Mouse (Mus musculus) embryonic facial prominence, embryonic 14.5 days (tissue): ENCODE measurements around the gene Arpin. TPM values are rescaled to one million over a fixed set of nuclear protein-coding genes. Genes with fewer than 3 reads are reported as not detected.

ENCODE experiments used
- ATAC-seq: fragments of 200-750 bp; cut with Nextera tagmentation; 2 replicates; pipeline ENCODE4 v1.8.0; 2017; ENCODE audit warnings: low read depth, moderate number of reproducible peaks, moderate TSS enrichment
- DNase-seq: peaks from one replicate; pipeline ENCODE4 v3.0.0-alpha.2; 2015; ENCODE audit warnings: low spot score
- H3K27ac ChIP-seq: fragments of 300-500 bp; sonication (generic); replicated peaks from 2 replicates; pipeline ENCODE4 v1.5.1; 2014; ENCODE audit warnings: low read depth, mild to moderate bottlenecking, low read length, moderate library complexity
- H3K27me3 ChIP-seq: fragments of 300-500 bp; sonication (generic); replicated peaks from 2 replicates; pipeline ENCODE4 v1.6.1; 2014; ENCODE audit warnings: low read length; ENCODE audit not compliant: control insufficient read depth, insufficient read depth
- H3K36me3 ChIP-seq: fragments of 300-500 bp; sonication (generic); 2 replicates; pipeline ENCODE4 v1.6.1; 2014; ENCODE audit warnings: low read length, mixed read lengths; ENCODE audit not compliant: control insufficient read depth, insufficient read depth
- H3K4me1 ChIP-seq: fragments of 300-500 bp; sonication (generic); 2 replicates; pipeline ENCODE4 v1.6.1; 2014; ENCODE audit warnings: antibody characterized with exemption, low read length; ENCODE audit not compliant: control insufficient read depth, insufficient read depth
- H3K4me2 ChIP-seq: fragments of 300-500 bp; sonication (generic); 2 replicates; pipeline ENCODE4 v1.6.1; 2014; ENCODE audit warnings: low read depth, mild to moderate bottlenecking, low read length, moderate library complexity, mixed read lengths
- H3K4me3 ChIP-seq: fragments of 300-500 bp; sonication (generic); 2 replicates; pipeline ENCODE4 v1.5.1; 2014; ENCODE audit warnings: low read depth, mild to moderate bottlenecking, low read length
- H3K9ac ChIP-seq: fragments of 300-500 bp; sonication (generic); 2 replicates; pipeline ENCODE4 v1.6.1; 2014; ENCODE audit warnings: low read depth, mild to moderate bottlenecking, low read length, moderate library complexity, mixed read lengths
- H3K9me3 ChIP-seq: fragments of 300-500 bp; sonication (generic); 2 replicates; pipeline ENCODE4 v1.6.1; 2016; ENCODE audit warnings: low read length; ENCODE audit not compliant: control insufficient read depth
- WGBS: fragments of 180-500 bp; shearing (Covaris S2); extraction: QIAGEN DNeasy Blood & Tissue Kit; methylation state at CpG from one replicate; pipeline ENCODE4 v1.1.7; 2014; 5-methylcytosine and 5-hydroxymethylcytosine counted together
- polyA plus RNA-seq: library from polyadenylated mRNA; unstranded; fragments of >200 nt; fragmentation: Nextera tagmentation; extraction: Ambion mirVana; gene quantifications from 2 replicates; pipeline ENCODE4 v1.2.1, GENCODE M21; 2014

Arpin gene
- polyA plus RNA-seq, 1 experiment from 2014 or later, result 22.1 TPM

GRCm38 (mm10) chr7:79950236-79950635 is 15.1 kb upstream of the Arpin start:
- H3K4me3 ChIP-seq, result no peak overlapping the region
- WGBS, result 66% methylated on average over 6 of the region's 6 CpGs

GRCm38 (mm10) chr7:79935511-79936205 is 499 bp upstream of the Arpin start:
- DNase-seq, result peak; percentile 23
- peaks cover 5% of the 10 kb centered on the region for H3K4me1 ChIP-seq
- H3K27ac ChIP-seq, result no peak overlapping the region
- WGBS, result 15% methylated on average over 19 of the region's 19 CpGs
- H3K4me2 ChIP-seq, result peak overlapping the region; percentile 78
- H3K4me3 ChIP-seq, result peak overlapping the region; percentile 52
- no peaks in the 10 kb centered on the region for H3K27me3 ChIP-seq
- H3K9me3 ChIP-seq, result no peaks in the 10 kb centered on the region
- ATAC-seq, result peak; percentile 48
- H3K36me3 ChIP-seq, result no peaks in the 10 kb centered on the region
- H3K9ac ChIP-seq, result peak overlapping the region; percentile 73

More at GRCm38 (mm10) chr7:79950236-79950635, 15.1 kb upstream of the Arpin start:
- no peak for DNase-seq
- Histone ChIP-seq H3K9me3 (0 out of 2 replicates have a peak, but pooled peaks cover 6% of the 10 kb centered on the region), H3K4me1 (no peaks in the 10 kb centered on the region), H3K4me2 (no peak overlapping the region), H3K27me3 (no peaks in the 10 kb centered on the region), H3K36me3 (no peaks in the 10 kb centered on the region), H3K9ac (no peak overlapping the region), H3K27ac (no peak overlapping the region)
- no peak for ATAC-seq

GRCm38 (mm10) chr7:79934461-79934860 is 698 bp downstream of the Arpin start:
- peak overlapping the region; percentile 52; the same call in 1 of the 2 replicates for H3K27ac ChIP-seq
- 52% methylated on average over 5 of the region's 5 CpGs for WGBS
- DNase-seq (peak; percentile 12), ATAC-seq (no peak)
- no peaks in the 10 kb centered on the region for H3K9me3 ChIP-seq
- peak overlapping the region; percentile 73 for H3K9ac ChIP-seq
- peak overlapping the region; percentile 78 for H3K4me2 ChIP-seq
- H3K4me3 ChIP-seq, result peak overlapping the region; percentile 52
- no peaks in the 10 kb centered on the region for H3K27me3 ChIP-seq
- H3K4me1 ChIP-seq, result peaks cover 5% of the 10 kb centered on the region
- no peaks in the 10 kb centered on the region for H3K36me3 ChIP-seq

GRCm38 (mm10) chr7:79928516-79929052 is 6.6 kb downstream of the Arpin start:
- peaks cover 26% of the 10 kb centered on the region; the same call in 1 of the 2 replicates for H3K36me3 ChIP-seq
- no peaks in the 10 kb centered on the region for H3K9me3 ChIP-seq
- H3K4me1 ChIP-seq, result no peaks in the 10 kb centered on the region
- H3K27me3 ChIP-seq, result no peaks in the 10 kb centered on the region
- no peak overlapping the region for H3K4me3 ChIP-seq
- DNase-seq, result no peak
- no peak overlapping the region for H3K4me2 ChIP-seq
- no peak overlapping the region for H3K9ac ChIP-seq
- no peak overlapping the region for H3K27ac ChIP-seq
- no peak for ATAC-seq
- 64% methylated on average over 2 of the region's 2 CpGs for WGBS

- no peaks in the 10 kb centered on the region for H3K9me3 ChIP-seq
- no peaks in the 10 kb centered on the region for H3K27me3 ChIP-seq
- peak; percentile 97 for ATAC-seq
- H3K36me3 ChIP-seq, result no peaks in the 10 kb centered on the region
- under 1% methylated on average over 34 of the region's 34 CpGs for WGBS
- H3K27ac ChIP-seq, result peak within 1 kb of the TSS; percentile 53
- peaks cover 7% of the 10 kb centered on the region for H3K4me1 ChIP-seq
- DNase-seq, result peak; percentile 92
- H3K4me3 ChIP-seq, result peak within 1 kb of the TSS; percentile 70
- H3K4me2 ChIP-seq, result peak within 1 kb of the TSS; percentile 78
- H3K9ac ChIP-seq, result peak within 1 kb of the TSS; percentile 84
These were observed 14.7 kb downstream of the Arpin start, which contains the start of gene Ap3s2 for GRCm38 (mm10) chr7:79920344-79920983. TSS of gene Ap3s2 (minus strand) at chr7:79920649.

- peak; percentile 60 for ATAC-seq
These were observed 20.6 kb downstream of the Arpin start for GRCm38 (mm10) chr7:79914556-79914955.

GRCm38 (mm10) chr7:79907356-79907755 is 27.8 kb downstream of the Arpin start:
- 57% methylated on average over 2 of the region's 2 CpGs for WGBS
- H3K36me3 ChIP-seq, result peaks cover 62% of the 10 kb centered on the region

More at GRCm38 (mm10) chr7:79914556-79914955, 20.6 kb downstream of the Arpin start:
- no peak overlapping the region for H3K27ac ChIP-seq
- DNase-seq, result peak; percentile 80
- no peaks in the 10 kb centered on the region for H3K27me3 ChIP-seq
- H3K4me2 ChIP-seq, result no peak overlapping the region
- H3K4me1 ChIP-seq, result peaks cover 3% of the 10 kb centered on the region
- no peak overlapping the region for H3K9ac ChIP-seq
- WGBS, result 57% methylated on average over 3 of the region's 3 CpGs
- H3K4me3 ChIP-seq, result no peak overlapping the region
- H3K36me3 ChIP-seq, result peaks cover 24% of the 10 kb centered on the region
- no peaks in the 10 kb centered on the region for H3K9me3 ChIP-seq

GRCm38 (mm10) chr7:79906914-79907313 is 28.2 kb downstream of the Arpin start:
- Histone ChIP-seq H3K27ac (no peak overlapping the region), H3K4me2 (no peak overlapping the region), H3K4me1 (no peaks in the 10 kb centered on the region), H3K36me3 (peaks cover 66% of the 10 kb centered on the region), H3K9ac (no peak overlapping the region), H3K9me3 (no peaks in the 10 kb centered on the region), H3K4me3 (no peak overlapping the region), H3K27me3 (no peaks in the 10 kb centered on the region)
- 89% methylated on average over 3 of the region's 3 CpGs for WGBS
- ATAC-seq (no peak), DNase-seq (no peak)

More at GRCm38 (mm10) chr7:79907356-79907755, 27.8 kb downstream of the Arpin start:
- H3K9me3 ChIP-seq, result no peaks in the 10 kb centered on the region
- H3K4me1 ChIP-seq, result no peaks in the 10 kb centered on the region
- ATAC-seq (no peak), DNase-seq (peak; percentile 25)
- H3K27me3 ChIP-seq, result no peaks in the 10 kb centered on the region
- H3K9ac ChIP-seq, result no peak overlapping the region
- no peak overlapping the region for H3K4me3 ChIP-seq
- no peak overlapping the region for H3K27ac ChIP-seq
- no peak overlapping the region for H3K4me2 ChIP-seq
